Mouse (Mus musculus): ENCODE data around the gene Slc30a1.

DNA sequence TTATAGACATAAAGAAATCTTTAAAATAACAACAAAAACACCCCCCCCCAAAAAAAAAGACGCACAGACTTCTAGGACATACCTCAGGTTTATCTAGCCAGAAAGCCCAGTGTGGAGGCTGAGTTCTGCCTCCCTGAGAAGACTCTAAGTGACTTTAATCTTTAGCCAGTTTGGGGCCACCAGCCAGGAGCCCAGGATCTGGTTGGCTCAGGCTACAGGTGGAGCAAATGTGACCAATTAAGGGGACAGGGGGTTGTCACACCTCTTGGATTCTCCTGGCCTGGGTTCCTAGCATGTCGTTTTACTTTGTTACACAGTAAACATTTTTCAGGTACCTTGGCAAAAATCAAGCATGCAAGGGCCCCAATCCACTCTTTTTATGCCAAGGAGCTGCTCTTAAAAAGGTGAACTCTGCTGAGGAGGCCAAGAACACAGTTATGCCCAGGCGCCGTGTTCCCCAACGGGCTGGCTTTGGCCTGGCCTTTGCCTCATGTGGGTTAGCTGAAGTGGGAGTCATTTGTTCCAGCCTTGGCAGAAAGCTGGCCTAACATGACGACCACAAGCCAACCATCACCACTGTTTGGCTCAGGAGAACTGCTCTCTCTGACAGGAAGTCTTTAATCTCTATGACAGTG, 34.4 kb upstream of the Slc30a1 start:
- TF ChIP-seq CTCF (IDR thresholded peaks at IDR 0.05; ENCODE audit: low read depth) (no peak), EP300 (IDR thresholded peaks at IDR 0.05; ENCODE audit: low read depth) (no peak)

Measured in liver, embryonic 14.5 days (tissue).